Mouse (Mus musculus): Measurements from ENCODE around the gene Gm9887. TPM values are rescaled to one million over a fixed set of nuclear protein-coding genes. Genes with fewer than 3 reads are reported as not detected.
"Not testable (repeated sequence)": the region's sequence is repeated elsewhere in the genome, so short reads cannot be mapped to it uniquely, and the experiment has no call there.

Gene Gm9887
- polyA plus RNA-seq, 1 experiment = 0.40 TPM

DNA sequence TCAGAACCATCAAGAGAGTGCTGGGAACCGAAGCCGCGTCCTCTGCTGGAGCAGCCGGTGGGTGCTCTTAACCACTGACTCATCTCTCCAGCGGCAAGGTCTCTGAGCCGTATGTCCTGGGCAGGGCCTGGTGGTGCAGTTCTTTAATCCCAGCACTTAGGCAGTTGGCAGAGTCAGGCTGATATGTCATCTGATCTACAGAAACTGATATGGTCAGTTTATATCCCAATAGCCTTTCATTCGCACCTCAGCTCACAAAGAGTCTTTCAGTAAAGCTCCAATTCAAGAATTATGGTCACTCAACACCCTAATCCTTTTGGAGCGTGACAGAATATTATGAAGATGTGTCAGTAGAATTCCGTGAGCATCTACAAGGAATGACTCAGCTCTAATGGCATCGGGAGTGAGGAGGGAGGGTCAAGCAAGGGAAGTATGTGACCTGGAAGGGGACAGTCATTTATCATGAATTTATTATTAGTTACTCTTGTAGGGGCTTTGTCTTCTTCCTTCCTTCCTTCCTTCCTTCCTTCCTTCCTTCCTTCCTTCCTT lies 16.1 kb upstream of the Gm9887 start:
- no peak overlapping the region for H3K4me3 ChIP-seq (ENCODE audit: insufficient read depth, low read length)
- no peak for TF ChIP-seq POLR2A (IDR thresholded peaks at IDR 0.05; ENCODE audit: extremely low read depth, insufficient read depth, low read length)
- no peak for TF ChIP-seq CTCF (IDR thresholded peaks at IDR 0.05; ENCODE audit: extremely low read depth, insufficient read depth, low read length)
- no peaks in the 10 kb centered on the region for H3K4me1 ChIP-seq (ENCODE audit: control insufficient read depth, insufficient read depth, low read length)
- no peak overlapping the region for H3K27ac ChIP-seq (ENCODE audit: insufficient read depth, low read length)

DNA sequence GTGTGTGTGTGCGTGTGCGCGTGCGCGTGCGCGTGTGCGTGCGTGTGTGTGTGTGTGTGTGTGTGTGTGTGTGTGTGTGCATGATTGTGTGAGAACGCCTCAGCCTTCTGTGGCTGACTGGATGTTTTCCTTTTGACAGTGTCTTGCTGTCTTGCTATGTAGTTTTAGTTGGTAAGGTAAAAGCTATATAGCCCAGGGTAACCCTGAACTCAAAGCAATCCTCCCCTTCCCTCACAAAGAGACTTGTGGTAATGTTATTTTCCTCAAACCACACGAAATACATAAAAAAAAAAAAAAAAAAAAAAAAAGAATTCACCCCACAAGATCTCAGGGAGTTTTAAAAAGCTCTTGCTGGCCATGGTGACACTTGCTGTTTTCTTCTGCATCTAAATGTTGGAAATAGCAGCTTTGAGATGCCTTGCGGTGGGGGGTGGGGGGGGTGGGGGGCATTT lies 14.0 kb upstream of the Gm9887 start:
- H3K4me1 ChIP-seq (ENCODE audit: control insufficient read depth, insufficient read depth, low read length); H3K4me3 ChIP-seq (ENCODE audit: insufficient read depth, low read length); H3K27ac ChIP-seq (ENCODE audit: insufficient read depth, low read length): not testable (repeated sequence)

DNA sequence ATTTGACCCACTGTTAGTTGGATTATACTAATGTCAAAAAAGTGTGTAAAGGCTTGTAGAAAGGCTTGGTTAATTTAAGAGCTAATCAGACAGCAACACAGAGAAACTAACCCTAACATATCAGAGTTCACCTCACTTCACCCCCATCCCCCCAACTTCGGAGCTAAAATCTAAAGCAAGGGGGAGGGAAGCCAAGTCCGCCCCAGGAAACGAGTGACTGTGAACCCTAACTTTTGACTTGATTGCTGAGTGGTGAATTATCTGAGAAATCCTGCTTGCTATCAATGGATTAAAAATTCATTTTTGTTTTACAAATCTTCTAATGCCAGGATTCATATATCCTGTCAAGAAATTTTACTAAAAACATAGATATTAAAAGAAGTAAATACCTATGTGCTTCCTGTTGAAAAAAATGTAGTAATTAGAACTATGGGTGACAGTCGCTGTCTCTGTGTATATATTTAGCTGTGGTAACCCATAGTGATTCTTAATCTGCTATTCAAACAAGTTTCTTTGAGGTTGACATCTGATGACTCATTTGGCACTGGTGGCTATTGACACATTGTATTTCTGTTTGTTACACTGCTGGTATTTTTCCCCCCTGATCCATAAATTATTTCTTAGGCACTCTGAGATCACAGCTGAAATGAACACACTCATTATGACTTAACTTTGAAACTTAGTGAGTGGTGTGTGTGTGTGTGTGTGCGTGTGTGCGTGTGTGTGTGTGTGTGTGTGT lies 13.5 kb upstream of the Gm9887 start:
- TF ChIP-seq POLR2A (IDR thresholded peaks at IDR 0.05; ENCODE audit: extremely low read depth, insufficient read depth, low read length) = no peak
- TF ChIP-seq CTCF (IDR thresholded peaks at IDR 0.05; ENCODE audit: extremely low read depth, insufficient read depth, low read length) = no peak
- no peak overlapping the region for H3K27ac ChIP-seq (ENCODE audit: insufficient read depth, low read length)
- no peak overlapping the region for H3K4me3 ChIP-seq (ENCODE audit: insufficient read depth, low read length)
- H3K4me1 ChIP-seq (ENCODE audit: control insufficient read depth, insufficient read depth, low read length) = no peaks in the 10 kb centered on the region

DNA sequence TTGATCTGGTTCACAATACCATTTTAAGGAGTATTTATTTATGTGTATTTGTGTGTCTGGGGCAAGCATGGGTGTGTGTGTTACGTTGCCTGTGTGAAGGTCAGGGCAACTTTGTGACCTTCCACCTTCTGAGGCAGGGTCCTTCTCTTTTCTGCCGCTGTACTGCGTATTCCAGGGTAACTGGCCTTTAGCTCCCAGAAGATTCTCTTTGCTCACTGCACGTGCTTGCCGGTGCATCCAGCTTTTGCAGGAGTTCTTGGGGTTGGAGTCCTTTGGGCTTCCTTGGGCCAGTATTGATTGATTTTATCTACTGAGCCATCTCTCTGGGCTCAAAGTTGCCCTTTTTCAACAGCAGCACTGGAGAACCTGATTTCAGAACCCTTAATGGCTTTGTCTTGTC lies 12.3 kb upstream of the Gm9887 start:
- TF ChIP-seq CTCF (IDR thresholded peaks at IDR 0.05; ENCODE audit: extremely low read depth, insufficient read depth, low read length) (no peak), POLR2A (IDR thresholded peaks at IDR 0.05; ENCODE audit: extremely low read depth, insufficient read depth, low read length) (no peak)
- Histone ChIP-seq H3K4me1 (ENCODE audit: control insufficient read depth, insufficient read depth, low read length) (no peaks in the 10 kb centered on the region), H3K27ac (ENCODE audit: insufficient read depth, low read length) (no peak overlapping the region), H3K4me3 (ENCODE audit: insufficient read depth, low read length) (no peak overlapping the region)

DNA sequence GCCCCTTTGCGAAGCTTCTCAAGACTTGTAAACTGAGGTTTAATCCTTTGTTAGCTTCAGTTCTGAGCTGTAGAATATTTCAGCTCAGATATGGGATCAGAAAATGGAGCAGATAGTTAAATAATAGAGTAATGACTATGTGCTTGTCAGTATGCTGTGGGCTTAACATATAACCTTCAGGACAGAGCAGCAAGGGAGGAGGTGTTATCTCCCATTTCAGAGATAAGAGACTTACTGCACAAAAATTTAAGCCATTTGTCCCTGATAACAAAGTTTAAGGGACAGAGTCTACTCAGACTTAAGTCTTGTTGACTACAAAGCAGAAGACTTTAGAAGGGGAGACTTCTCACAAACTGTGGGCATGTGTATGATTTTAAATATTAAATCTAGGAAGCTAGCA lies 10.6 kb upstream of the Gm9887 start:
- Histone ChIP-seq H3K4me1 (ENCODE audit: control insufficient read depth, insufficient read depth, low read length) (no peaks in the 10 kb centered on the region), H3K4me3 (ENCODE audit: insufficient read depth, low read length) (no peak overlapping the region), H3K27ac (ENCODE audit: insufficient read depth, low read length) (no peak overlapping the region)
- TF ChIP-seq CTCF (IDR thresholded peaks at IDR 0.05; ENCODE audit: extremely low read depth, insufficient read depth, low read length) = no peak

DNA sequence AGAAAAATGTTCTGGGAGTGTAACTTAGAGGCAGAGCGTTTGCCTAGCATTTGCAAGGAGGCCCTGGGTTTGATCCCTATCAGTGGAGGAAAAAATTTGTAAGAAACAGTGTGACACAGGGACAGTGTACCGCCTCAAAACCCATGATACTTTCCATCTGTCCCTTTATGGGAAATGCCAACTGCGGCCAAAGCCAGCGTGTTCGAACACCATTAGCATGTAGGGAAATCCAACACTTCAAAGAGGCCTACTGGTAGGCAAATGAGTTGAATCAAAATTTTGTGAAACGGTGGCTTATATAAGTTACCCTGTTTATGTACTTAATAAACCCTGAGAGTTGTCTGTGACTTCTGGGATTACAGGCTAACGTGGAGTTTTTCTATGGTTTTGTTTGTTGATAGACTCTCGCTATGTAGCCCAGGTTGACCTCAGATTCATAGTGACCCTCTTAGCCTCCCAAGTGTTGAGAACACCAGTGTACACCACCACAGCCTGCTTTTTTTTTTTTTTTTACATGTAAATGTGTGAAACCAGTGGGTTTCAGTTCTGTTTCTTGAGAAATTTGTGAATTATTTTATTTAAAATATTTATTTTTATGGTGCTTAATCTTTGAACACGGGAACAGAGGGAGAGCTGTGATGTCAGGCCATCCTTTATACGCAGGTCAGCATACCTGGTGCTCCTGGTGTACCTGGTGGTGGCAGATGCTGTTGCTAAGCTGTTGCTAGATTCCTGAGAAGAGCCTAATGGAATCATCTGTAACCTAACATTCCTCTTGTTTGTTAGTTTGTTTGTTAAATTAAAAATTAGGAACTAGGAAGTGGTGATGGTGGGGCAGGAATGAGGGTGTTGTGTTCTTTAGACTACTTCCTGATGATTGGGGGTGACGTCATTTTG lies 6.5 kb upstream of the Gm9887 start:
- Histone ChIP-seq H3K4me1 (ENCODE audit: control insufficient read depth, insufficient read depth, low read length) (peaks cover under 1% of the 10 kb centered on the region; the same call in 1 of the 2 replicates), H3K27ac (ENCODE audit: insufficient read depth, low read length) (no peak overlapping the region), H3K4me3 (ENCODE audit: insufficient read depth, low read length) (no peak overlapping the region)
- TF ChIP-seq CTCF (IDR thresholded peaks at IDR 0.05; ENCODE audit: extremely low read depth, insufficient read depth, low read length) (no peak), POLR2A (IDR thresholded peaks at IDR 0.05; ENCODE audit: extremely low read depth, insufficient read depth, low read length) (no peak)

DNA sequence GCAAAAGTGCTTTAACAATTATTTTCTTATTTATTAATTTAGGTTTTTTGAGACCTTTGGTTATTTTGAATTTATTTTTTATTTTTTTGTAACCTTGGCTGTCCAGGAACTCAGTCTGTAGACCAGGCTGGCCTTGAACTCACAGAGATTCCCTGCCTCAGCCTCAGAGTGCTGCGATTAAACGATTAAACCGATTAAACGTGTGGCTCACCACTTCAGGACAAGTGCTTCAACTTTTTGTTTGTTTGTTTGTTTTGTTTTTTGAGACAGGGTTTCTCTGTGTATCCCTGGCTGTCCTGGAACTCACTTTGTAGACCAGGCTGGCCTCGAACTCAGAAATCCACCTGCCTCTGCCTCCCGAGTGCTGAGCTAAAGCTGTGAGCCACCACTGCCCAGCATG lies 5.4 kb upstream of the Gm9887 start:
- H3K4me3 ChIP-seq (ENCODE audit: insufficient read depth, low read length); H3K27ac ChIP-seq (ENCODE audit: insufficient read depth, low read length); H3K4me1 ChIP-seq (ENCODE audit: control insufficient read depth, insufficient read depth, low read length): not testable (repeated sequence)

DNA sequence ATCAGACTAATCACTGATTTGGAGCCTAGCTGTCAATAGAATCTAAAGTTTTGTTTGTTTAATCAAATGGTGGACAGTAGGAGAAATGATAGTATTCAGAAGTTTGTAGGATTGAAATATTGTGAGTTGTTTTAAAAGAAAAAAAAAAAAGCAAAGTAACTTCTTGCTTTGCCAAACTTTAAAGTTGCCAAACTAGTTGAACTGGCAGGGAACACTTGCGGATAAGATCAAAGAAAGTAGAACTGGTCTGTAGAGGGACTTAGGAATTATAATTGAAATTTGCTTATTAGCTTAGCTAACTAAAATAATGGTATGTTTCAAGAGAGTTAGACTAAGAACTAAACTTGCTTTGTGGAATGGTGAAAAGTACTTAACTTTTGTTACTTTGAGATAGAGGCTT lies 4.9 kb upstream of the Gm9887 start:
- no peak overlapping the region for H3K27ac ChIP-seq (ENCODE audit: insufficient read depth, low read length)
- TF ChIP-seq CTCF (IDR thresholded peaks at IDR 0.05; ENCODE audit: extremely low read depth, insufficient read depth, low read length) (no peak), POLR2A (IDR thresholded peaks at IDR 0.05; ENCODE audit: extremely low read depth, insufficient read depth, low read length) (no peak)
- peaks cover 2% of the 10 kb centered on the region; the same call in 1 of the 2 replicates for H3K4me1 ChIP-seq (ENCODE audit: control insufficient read depth, insufficient read depth, low read length)
- no peak overlapping the region for H3K4me3 ChIP-seq (ENCODE audit: insufficient read depth, low read length)

DNA sequence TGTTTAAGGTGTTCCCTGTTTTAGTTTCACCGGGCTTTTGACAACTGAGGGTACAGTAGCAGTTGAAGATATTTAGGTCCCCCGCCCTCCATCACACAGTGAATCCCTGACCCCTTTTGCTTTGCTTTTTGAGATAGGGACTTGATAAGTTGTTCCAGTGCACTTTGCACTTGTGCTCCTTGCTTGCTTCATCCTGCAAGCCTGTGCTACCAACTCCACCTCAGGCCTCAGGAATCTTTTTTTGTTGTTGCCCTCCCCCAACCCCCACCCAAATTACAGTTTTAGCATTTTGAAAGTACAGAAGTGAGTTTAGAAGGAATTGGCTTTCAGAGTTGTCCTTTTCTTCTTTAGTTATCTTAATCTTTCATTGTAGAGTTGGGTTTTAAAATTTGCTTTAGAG lies 3.9 kb upstream of the Gm9887 start:
- Histone ChIP-seq H3K4me1 (ENCODE audit: control insufficient read depth, insufficient read depth, low read length) (peaks cover 3% of the 10 kb centered on the region; the same call in 1 of the 2 replicates), H3K27ac (ENCODE audit: insufficient read depth, low read length) (no peak overlapping the region), H3K4me3 (ENCODE audit: insufficient read depth, low read length) (no peak overlapping the region)
- TF ChIP-seq CTCF (IDR thresholded peaks at IDR 0.05; ENCODE audit: extremely low read depth, insufficient read depth, low read length) = no peak
